Mouse (Mus musculus) testis, adult 2 months (tissue): ENCODE data around the gene Dnmt3b.

ENCODE experiments used
- CTCF ChIP-seq: fragments of 200-500 bp; IDR thresholded peaks from 2 replicates; pipeline ENCODE4 v1.5.1; 2012; ENCODE audit warnings: low read depth, mild to moderate bottlenecking, inconsistent platforms, low read length, moderate library complexity; ENCODE audit not compliant: control insufficient read depth, insufficient read depth, insufficient replicate concordance
- POLR2A ChIP-seq: fragments of 200-500 bp; IDR thresholded peaks from 2 replicates; pipeline ENCODE4 v1.6.1; 2012; ENCODE audit warnings: low read depth, mild to moderate bottlenecking, inconsistent platforms, low read length, moderate library complexity; ENCODE audit not compliant: control insufficient read depth

DNA sequence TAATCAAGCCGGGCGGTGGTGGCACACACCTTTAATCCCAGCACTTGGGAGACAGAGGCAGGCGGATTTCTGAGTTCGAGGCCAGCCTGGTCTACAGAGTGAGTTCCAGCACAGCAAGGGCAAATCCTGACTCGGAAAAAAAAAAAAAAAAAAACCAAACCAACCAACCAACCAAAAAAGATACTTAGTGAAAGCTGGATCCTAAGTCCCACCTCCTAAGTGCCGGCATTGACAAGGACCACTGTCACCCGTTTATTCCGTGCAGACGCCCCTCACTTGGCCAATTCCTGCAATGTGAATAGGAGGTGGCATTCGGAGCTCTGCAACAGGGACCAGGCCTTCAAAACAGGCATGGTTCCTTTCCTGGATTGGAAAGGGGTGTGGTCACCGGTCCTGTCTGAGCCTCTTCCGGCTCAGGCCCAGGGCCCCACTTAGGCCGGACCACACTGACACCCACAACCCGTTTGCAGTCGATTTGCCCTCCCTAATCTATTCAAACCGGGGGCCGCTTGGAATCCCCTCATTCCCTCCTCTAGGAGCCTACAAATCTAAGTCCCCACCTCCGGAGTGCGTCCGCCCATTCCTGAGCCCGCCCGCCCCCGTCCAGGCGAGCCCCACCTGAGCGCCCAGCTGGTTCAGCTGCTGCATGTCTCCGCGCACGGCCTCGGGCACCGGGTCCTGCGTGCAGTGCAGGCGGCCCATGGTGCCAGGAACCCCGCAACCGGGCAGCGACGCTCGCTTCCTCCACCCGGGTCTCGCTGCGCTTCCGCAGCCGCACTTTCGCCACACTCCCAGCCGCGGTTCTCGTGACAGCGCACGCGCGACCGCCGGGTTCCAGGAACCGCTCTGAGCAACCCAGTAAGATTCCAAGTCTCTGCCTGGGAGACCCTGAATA is 17.0 kb upstream of the Dnmt3b start, which contains the start of gene Commd7:
- TF ChIP-seq CTCF (no peak), POLR2A (peak; percentile 62)
